Mouse (Mus musculus): Measurements from ENCODE around the gene Ino80. TPM values are rescaled to one million over a fixed set of nuclear protein-coding genes. Genes with fewer than 3 reads are reported as not detected.
A peak's percentile ranks its signal among the peaks of the same experiment; 100 is the strongest.

The Ino80 gene
- total and polyA plus RNA-seq, 3 experiments = 5.1 to 9.7 (median 9.5) TPM

DNA sequence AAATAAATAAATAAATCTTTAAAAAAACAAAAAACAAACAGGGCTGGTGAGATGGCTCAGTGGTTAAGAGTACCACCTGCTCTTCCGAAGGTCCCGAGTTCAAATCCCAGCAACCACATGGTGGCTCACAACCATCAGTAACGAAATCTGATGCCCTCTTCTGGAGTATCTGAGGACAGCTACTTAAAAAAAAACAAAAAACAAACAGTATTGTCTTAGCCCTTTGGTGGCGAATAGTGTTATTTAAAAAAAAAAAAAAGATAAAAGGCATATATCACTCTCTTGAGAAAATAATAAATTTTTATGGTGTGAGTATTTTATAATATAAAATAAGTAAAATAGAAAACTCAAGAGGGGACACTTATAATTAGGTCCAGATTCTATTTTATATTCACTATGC is 41.0 kb downstream of the Ino80 start:
- TF ChIP-seq EP300 (IDR thresholded peaks at IDR 0.05; ENCODE audit: insufficient read depth, low read depth, low read length) (no peak), CTCF (IDR thresholded peaks at IDR 0.05) (peak; percentile 23; the same call in 1 of the 2 replicates)
- 86% methylated on average over 4 of the region's 4 CpGs for WGBS
- Histone ChIP-seq H3K27me3 (ENCODE audit: control insufficient read depth, insufficient read depth, low read length) (no peaks in the 10 kb centered on the region), H3K9ac (ENCODE audit: low read depth, low read length) (no peak overlapping the region), H3K27ac (no peak overlapping the region), H3K79me2 (replicated peaks; ENCODE audit: control insufficient read depth, insufficient read depth, low read length) (no peaks in the 10 kb centered on the region), H3K4me1 (ENCODE audit: control insufficient read depth, insufficient read depth, low read length) (no peaks in the 10 kb centered on the region), H3K36me3 (ENCODE audit: control insufficient read depth, insufficient read depth, low read length) (no peaks in the 10 kb centered on the region; the same call in 1 of the 2 replicates), H3K4me3 (no peak overlapping the region)
- intact Hi-C loops (cut with DNase I) = loop anchor here (1.0 to 2.0 kb wide), 2 partner anchors 20 to 185 kb away; no protein-coding TSS in a partner anchor
- DNase-seq = no peak

DNA sequence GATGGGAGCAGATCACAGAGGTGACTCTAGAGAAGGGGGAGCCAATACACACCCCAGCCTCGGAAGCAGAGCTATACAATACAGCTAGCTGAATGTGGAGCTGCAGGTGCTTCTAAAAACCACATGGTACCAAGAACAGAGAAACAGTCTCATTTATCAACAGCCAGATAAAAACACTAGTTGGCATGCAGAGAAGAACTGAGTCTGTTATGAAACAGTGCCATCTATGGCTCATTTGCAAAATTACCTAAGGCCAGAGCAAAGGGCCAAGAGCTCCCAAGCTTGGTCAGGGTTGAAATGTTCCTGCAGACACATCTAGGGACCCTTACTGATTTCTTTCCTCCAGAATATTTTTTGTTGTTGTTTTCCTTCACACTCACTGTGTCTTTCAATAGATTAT is 63.7 kb downstream of the Ino80 start:
- H3K36me3 ChIP-seq (ENCODE audit: control insufficient read depth, insufficient read depth, low read length) = peaks cover 29% of the 10 kb centered on the region
- intact Hi-C loops (cut with DNase I) = loop anchor here (1.0 to 2.0 kb wide), 3 partner anchors 76 to 163 kb away; no protein-coding TSS in a partner anchor
- no peak overlapping the region for H3K4me3 ChIP-seq
- peak in 1 of 2 experiments; percentile 15 for DNase-seq
- H3K27me3 ChIP-seq (ENCODE audit: control insufficient read depth, insufficient read depth, low read length) = no peaks in the 10 kb centered on the region
- TF ChIP-seq CTCF (IDR thresholded peaks at IDR 0.05) = peak; percentile 90
- no peak for TF ChIP-seq POLR2A (IDR thresholded peaks at IDR 0.05; ENCODE audit: insufficient read depth, low read depth, low read length)
- no peaks in the 10 kb centered on the region for H3K79me2 ChIP-seq (replicated peaks; ENCODE audit: control insufficient read depth, insufficient read depth, low read length)
- H3K4me1 ChIP-seq (ENCODE audit: control insufficient read depth, insufficient read depth, low read length) = peaks cover 4% of the 10 kb centered on the region
- H3K27ac ChIP-seq = no peak overlapping the region
- H3K9ac ChIP-seq (ENCODE audit: low read depth, low read length) = no peak overlapping the region
- WGBS = 14% methylated on average over 1 of the region's 1 CpGs

DNA sequence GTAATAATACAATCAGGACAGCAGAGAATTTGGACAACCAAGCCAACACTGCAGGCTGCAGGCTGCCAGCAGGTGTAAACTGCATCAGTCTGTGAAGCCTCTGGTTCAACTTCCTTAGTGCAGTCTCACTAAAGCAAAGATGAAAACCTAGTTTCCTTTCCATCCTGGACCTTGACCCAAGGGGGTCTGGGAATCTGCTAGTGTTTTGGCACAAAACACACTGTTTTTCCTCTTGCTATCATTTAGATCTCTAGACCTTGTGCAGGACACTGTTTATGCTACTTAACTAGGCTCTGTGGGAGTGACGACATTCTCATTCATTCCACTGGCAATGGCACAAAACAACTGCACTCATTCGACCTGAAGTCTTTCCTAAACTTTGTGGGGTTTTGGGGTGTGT is 65.8 kb downstream of the Ino80 start:
- H3K27me3 ChIP-seq (ENCODE audit: control insufficient read depth, insufficient read depth, low read length) = no peaks in the 10 kb centered on the region
- H3K79me2 ChIP-seq (replicated peaks; ENCODE audit: control insufficient read depth, insufficient read depth, low read length) = no peaks in the 10 kb centered on the region
- peaks cover 5% of the 10 kb centered on the region for H3K4me1 ChIP-seq (ENCODE audit: control insufficient read depth, insufficient read depth, low read length)
- DNase-seq = peak in 1 of 2 experiments; percentile 10
- H3K9ac ChIP-seq (ENCODE audit: low read depth, low read length) = peak overlapping the region; percentile 20; the same call in 1 of the 2 replicates
- H3K27ac ChIP-seq = peak overlapping the region; percentile 77
- 31% methylated on average over 2 of the region's 2 CpGs for WGBS
- intact Hi-C loops (cut with DNase I) = loop anchor here (1.0 kb wide), 1 partner anchor 75 kb away; no protein-coding TSS in a partner anchor
- H3K4me3 ChIP-seq = no peak overlapping the region
- H3K36me3 ChIP-seq (ENCODE audit: control insufficient read depth, insufficient read depth, low read length) = peaks cover 36% of the 10 kb centered on the region
- TF ChIP-seq CTCF (IDR thresholded peaks at IDR 0.05) (peak; percentile 15; the same call in 1 of the 2 replicates), POLR2A (IDR thresholded peaks at IDR 0.05; ENCODE audit: insufficient read depth, low read depth, low read length) (0 out of 2 replicates have a peak, but pooled peaks have one; percentile 19), EP300 (IDR thresholded peaks at IDR 0.05; ENCODE audit: insufficient read depth, low read depth, low read length) (0 out of 2 replicates have a peak, but pooled peaks have one; percentile 27)

DNA sequence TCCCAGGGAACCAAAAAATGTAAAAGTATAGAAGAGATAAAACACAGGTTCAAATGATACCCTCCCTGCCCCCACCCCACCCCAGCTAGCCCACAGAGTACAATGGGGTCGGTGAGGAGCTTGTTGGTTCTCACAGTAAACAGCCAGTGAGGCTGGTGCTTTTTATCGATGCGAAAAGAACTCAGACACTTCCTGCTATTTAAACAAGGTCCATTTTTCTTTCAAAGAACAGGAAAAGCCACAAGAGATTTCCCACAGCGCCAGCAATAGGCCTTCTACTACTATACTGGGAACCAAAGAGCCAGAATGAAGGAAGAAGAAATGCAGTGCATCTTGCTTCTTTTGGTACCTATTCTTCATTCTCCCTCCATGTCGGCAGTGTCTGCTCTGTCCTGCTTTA is 66.5 kb downstream of the Ino80 start:
- no peak for DNase-seq
- Histone ChIP-seq H3K4me1 (ENCODE audit: control insufficient read depth, insufficient read depth, low read length) (peaks cover 5% of the 10 kb centered on the region), H3K4me3 (no peak overlapping the region), H3K27ac (peak overlapping the region; percentile 77), H3K79me2 (replicated peaks; ENCODE audit: control insufficient read depth, insufficient read depth, low read length) (no peaks in the 10 kb centered on the region), H3K9ac (ENCODE audit: low read depth, low read length) (peak overlapping the region; percentile 48), H3K36me3 (ENCODE audit: control insufficient read depth, insufficient read depth, low read length) (peaks cover 36% of the 10 kb centered on the region), H3K27me3 (ENCODE audit: control insufficient read depth, insufficient read depth, low read length) (no peaks in the 10 kb centered on the region)
- TF ChIP-seq EP300 (IDR thresholded peaks at IDR 0.05; ENCODE audit: insufficient read depth, low read depth, low read length) = no peak
- no peak for TF ChIP-seq CTCF (IDR thresholded peaks at IDR 0.05)
- TF ChIP-seq POLR2A (IDR thresholded peaks at IDR 0.05; ENCODE audit: insufficient read depth, low read depth, low read length) = no peak
- intact Hi-C loops (cut with DNase I) = loop anchor here (1.0 kb wide), 1 partner anchor 75 kb away; no protein-coding TSS in a partner anchor
- 32% methylated on average over 5 of the region's 5 CpGs for WGBS

DNA sequence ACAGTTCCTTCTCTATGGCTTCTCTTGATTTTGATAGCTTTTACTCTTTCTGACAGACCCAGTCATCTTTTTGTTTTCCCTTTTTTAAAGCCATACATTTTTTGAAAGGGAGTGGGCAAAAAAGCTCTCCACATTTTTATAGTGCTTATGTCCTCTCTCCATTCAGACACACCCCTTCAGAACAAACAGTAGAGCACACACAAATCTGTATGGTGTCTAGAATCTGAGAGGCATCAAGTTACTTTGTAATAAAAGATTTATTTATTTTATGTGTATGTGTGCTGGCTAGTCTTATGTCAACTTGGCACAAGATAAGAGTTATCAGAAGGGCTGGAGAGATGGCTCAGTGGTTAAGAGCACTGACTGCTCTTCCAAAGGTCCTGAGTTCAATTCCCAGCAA is 68.8 kb downstream of the Ino80 start:
- Histone ChIP-seq H3K27me3 (ENCODE audit: control insufficient read depth, insufficient read depth, low read length) (no peaks in the 10 kb centered on the region), H3K27ac (peak overlapping the region; percentile 75), H3K4me3 (no peak overlapping the region), H3K79me2 (replicated peaks; ENCODE audit: control insufficient read depth, insufficient read depth, low read length) (no peaks in the 10 kb centered on the region), H3K9ac (ENCODE audit: low read depth, low read length) (no peak overlapping the region), H3K4me1 (ENCODE audit: control insufficient read depth, insufficient read depth, low read length) (peaks cover 5% of the 10 kb centered on the region), H3K36me3 (ENCODE audit: control insufficient read depth, insufficient read depth, low read length) (peaks cover 36% of the 10 kb centered on the region)
- no peak for TF ChIP-seq POLR2A (IDR thresholded peaks at IDR 0.05; ENCODE audit: insufficient read depth, low read depth, low read length)
- TF ChIP-seq EP300 (IDR thresholded peaks at IDR 0.05; ENCODE audit: insufficient read depth, low read depth, low read length) = no peak
- no peak for TF ChIP-seq CTCF (IDR thresholded peaks at IDR 0.05)
- DNase-seq = no peak
- intact Hi-C loops (cut with DNase I) = no loop called here

DNA sequence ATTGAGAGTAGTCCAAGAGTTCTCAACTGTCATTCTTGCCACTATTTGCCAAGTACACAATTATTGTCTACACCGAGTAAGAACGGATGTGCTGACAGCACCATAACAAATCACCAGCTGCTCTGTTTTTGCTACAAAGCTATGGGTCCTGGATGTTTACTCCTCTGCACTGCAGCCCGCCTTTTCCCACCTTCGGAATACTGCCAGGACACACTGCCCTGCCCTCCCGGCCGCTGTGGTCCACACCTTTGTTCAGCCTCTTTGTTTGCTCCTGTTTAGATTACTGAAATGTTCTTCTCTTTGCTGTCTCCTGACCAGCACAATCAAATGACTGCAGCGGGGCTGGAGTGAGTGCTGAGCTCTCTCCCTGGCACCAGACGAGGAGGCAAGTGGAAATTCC is 69.2 kb downstream of the Ino80 start:
- Histone ChIP-seq H3K36me3 (ENCODE audit: control insufficient read depth, insufficient read depth, low read length) (peaks cover 34% of the 10 kb centered on the region), H3K9ac (ENCODE audit: low read depth, low read length) (no peak overlapping the region), H3K79me2 (replicated peaks; ENCODE audit: control insufficient read depth, insufficient read depth, low read length) (no peaks in the 10 kb centered on the region), H3K4me1 (ENCODE audit: control insufficient read depth, insufficient read depth, low read length) (peaks cover 4% of the 10 kb centered on the region), H3K27me3 (ENCODE audit: control insufficient read depth, insufficient read depth, low read length) (no peaks in the 10 kb centered on the region), H3K4me3 (no peak overlapping the region), H3K27ac (peak overlapping the region; percentile 75)
- intact Hi-C loops (cut with DNase I) = no loop called here
- DNase-seq = peak; percentile 35 to 49
- 30% methylated on average over 8 of the region's 8 CpGs for WGBS
- TF ChIP-seq EP300 (IDR thresholded peaks at IDR 0.05; ENCODE audit: insufficient read depth, low read depth, low read length) (0 out of 2 replicates have a peak, but pooled peaks have one; percentile 33), CTCF (IDR thresholded peaks at IDR 0.05) (no peak), POLR2A (IDR thresholded peaks at IDR 0.05; ENCODE audit: insufficient read depth, low read depth, low read length) (no peak)
